Mouse (Mus musculus) ovary, adult 2 months (tissue): ENCODE results near the gene Ddx39b. TPM values are rescaled to one million over a fixed set of nuclear protein-coding genes. Genes with fewer than 3 reads are reported as not detected.

Experiments
- polyA plus RNA-seq: library from polyadenylated mRNA; depleted of rRNA; stranded (reverse); fragments of >200 nt; gene quantifications from 2 replicates; pipeline ENCODE4 v1.2.3, GENCODE M21; 2012; rRNA removed

Gene Ddx39b
- 360 and 468 TPM in 2 replicates for polyA plus RNA-seq

GRCm38 (mm10) chr17:35241305-35242014 is at the start of gene Ddx39b:
TSS of gene Ddx39b (plus strand) at chr17:35241746.

GRCm38 (mm10) chr17:35193881-35194843 is 47.4 kb upstream of the Ddx39b start, which contains the start of gene Ltb:
TSS of gene Ltb (plus strand) at chr17:35194439.

GRCm38 (mm10) chr17:35201787-35202186 is 39.8 kb upstream of the Ddx39b start, which contains the start of gene Tnf:
TSS of gene Tnf (minus strand) at chr17:35202007.

GRCm38 (mm10) chr17:35204494-35205379 is 36.8 kb upstream of the Ddx39b start, which contains the start of gene Lta:
TSS of gene Lta (minus strand) at chr17:35205351.

GRCm38 (mm10) chr17:35220156-35220952 is 21.2 kb upstream of the Ddx39b start, which contains the start of gene Gm16181:
TSS of gene Gm16181 (plus strand) at chr17:35220834.

GRCm38 (mm10) chr17:35233114-35233980 is 8.2 kb upstream of the Ddx39b start, which contains the start of gene Atp6v1g2:
TSS of gene Atp6v1g2 (plus strand) at chr17:35233660.

GRCm38 (mm10) chr17:35235614-35236389 is 5.7 kb upstream of the Ddx39b start, which contains the start of gene Nfkbil1:
TSS of gene Nfkbil1 (minus strand) at chr17:35235792.

GRCm38 (mm10) chr17:35262664-35263522 is 21.3 kb downstream of the Ddx39b start, which contains the start of gene H2-D1:
TSS of gene H2-D1 (plus strand) at chr17:35262730.

Other genes starting within 250 kb of the Ddx39b start
- gene Vars, start 240.8 kb upstream of the Ddx39b start, polyA plus RNA-seq: 349 and 387 TPM in 2 replicates
- gene Vwa7, start 225.2 kb upstream of the Ddx39b start, polyA plus RNA-seq: 1.6 and 1.7 TPM in 2 replicates
- 2.2 and 3.1 TPM in 2 replicates for gene Sapcd1, start 213.7 kb upstream of the Ddx39b start, polyA plus RNA-seq
- 2.8 and 3.2 TPM in 2 replicates for gene Msh5, start 195.0 kb upstream of the Ddx39b start, polyA plus RNA-seq
- gene Clic1, start 191.8 kb upstream of the Ddx39b start, polyA plus RNA-seq: 134 and 150 TPM in 2 replicates
- 113 and 116 TPM in 2 replicates for gene Ddah2, start 182.7 kb upstream of the Ddx39b start, polyA plus RNA-seq
- gene Ly6g6c, start 176.4 kb upstream of the Ddx39b start, polyA plus RNA-seq: not detected in 2 replicates
- gene Mpig6b, start 175.6 kb upstream of the Ddx39b start, polyA plus RNA-seq: 0.25 and 0.36 TPM in 2 replicates
- gene Ly6g6e, start 164.8 kb upstream of the Ddx39b start, polyA plus RNA-seq: 13.7 and 17.0 TPM in 2 replicates
- 7.4 and 8.5 TPM in 2 replicates for gene Ly6g6d, start 163.7 kb upstream of the Ddx39b start, polyA plus RNA-seq
- not detected in 2 replicates for gene Ly6g6f, start 156.1 kb upstream of the Ddx39b start, polyA plus RNA-seq
- 223 and 260 TPM in 2 replicates for gene Abhd16a, start 152.5 kb upstream of the Ddx39b start, polyA plus RNA-seq
- not detected in 2 replicates for gene Ly6g5c, start 133.5 kb upstream of the Ddx39b start, polyA plus RNA-seq
- 1.5 and 2.3 TPM in 2 replicates for gene Ly6g5b, start 126.3 kb upstream of the Ddx39b start, polyA plus RNA-seq
- gene Gpank1, start 120.3 kb upstream of the Ddx39b start, polyA plus RNA-seq: 17.4 and 20.2 TPM in 2 replicates
- 246 and 449 TPM in 2 replicates for gene Csnk2b, start 119.7 kb upstream of the Ddx39b start, polyA plus RNA-seq
- 7.9 and 13.4 TPM in 2 replicates for gene D17H6S53E, start 115.4 kb upstream of the Ddx39b start, polyA plus RNA-seq
- gene Apom, start 109.7 kb upstream of the Ddx39b start, polyA plus RNA-seq: 0.16 and 0.37 TPM in 2 replicates
- gene Bag6, start 106.6 kb upstream of the Ddx39b start, polyA plus RNA-seq: 379 and 401 TPM in 2 replicates
- 592 and 637 TPM in 2 replicates for gene Prrc2a, start 76.8 kb upstream of the Ddx39b start, polyA plus RNA-seq
- gene Aif1, start 65.7 kb upstream of the Ddx39b start, polyA plus RNA-seq: 1.4 and 1.9 TPM in 2 replicates
- gene Lst1, start 53.3 kb upstream of the Ddx39b start, polyA plus RNA-seq: 15.6 and 19.9 TPM in 2 replicates
- gene Ltb, start 47.3 kb upstream of the Ddx39b start, polyA plus RNA-seq: 4.6 and 6.7 TPM in 2 replicates
- 0.62 and 0.77 TPM in 2 replicates for gene Tnf, start 39.7 kb upstream of the Ddx39b start, polyA plus RNA-seq
- 0.16 and 0.36 TPM in 2 replicates for gene Lta, start 36.4 kb upstream of the Ddx39b start, polyA plus RNA-seq
- not detected in 2 replicates for gene Gm16181, start 20.9 kb upstream of the Ddx39b start, polyA plus RNA-seq
- 6.9 and 13.4 TPM in 2 replicates for gene Atp6v1g2, start 8.1 kb upstream of the Ddx39b start, polyA plus RNA-seq
- gene Nfkbil1, start 6.0 kb upstream of the Ddx39b start, polyA plus RNA-seq: 42.9 and 64.2 TPM in 2 replicates
- gene H2-D1, start 21.0 kb downstream of the Ddx39b start, polyA plus RNA-seq: 422 and 558 TPM in 2 replicates
- not detected in 2 replicates for gene H2-Q1, start 78.7 kb downstream of the Ddx39b start, polyA plus RNA-seq
- gene H2-Q2, start 100.5 kb downstream of the Ddx39b start, polyA plus RNA-seq: 1.3 and 2.0 TPM in 2 replicates
- 77.6 and 85.0 TPM in 2 replicates for gene H2-Q4, start 137.9 kb downstream of the Ddx39b start, polyA plus RNA-seq
- 20.9 and 39.7 TPM in 2 replicates for gene H2-Q6, start 183.1 kb downstream of the Ddx39b start, polyA plus RNA-seq
- gene H2-Q7, start 197.4 kb downstream of the Ddx39b start, polyA plus RNA-seq: 52.3 and 110 TPM in 2 replicates
- gene H2-Q10, start 228.3 kb downstream of the Ddx39b start, polyA plus RNA-seq: 23.2 and 37.6 TPM in 2 replicates